Mouse (Mus musculus) thymus, postnatal 36 days (tissue): ENCODE results near the gene Camkmt.

Experiments
- DNase-seq, 2 experiments: peaks; one replicate each; pipeline ENCODE4 v3.0.0; 2022; ENCODE audit warnings: mixed read lengths in 2 of 2

Camkmt gene

DNA sequence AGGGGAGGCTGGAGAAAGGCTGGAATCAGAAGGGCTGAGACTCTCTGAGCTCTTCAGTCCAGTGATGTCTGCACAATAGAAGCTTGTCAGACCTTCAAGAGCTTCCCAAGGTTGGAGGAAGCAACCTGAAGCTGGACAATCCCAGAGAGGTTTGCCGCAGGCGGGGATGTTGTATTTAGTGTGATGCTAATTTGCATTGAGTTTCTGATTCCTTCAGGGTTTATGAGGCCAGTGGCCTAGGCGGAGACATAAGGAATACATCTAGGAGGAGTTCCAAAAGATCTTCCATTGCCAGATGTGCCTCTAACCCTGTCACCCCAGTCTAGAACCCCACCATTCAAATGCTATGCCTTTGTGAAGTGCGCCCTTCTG, 416.7 kb downstream of the Camkmt start:
- no peak for DNase-seq
